ENCODE assay signal across 8 mouse cellular contexts in genomic region chr14:45456502-45456846, GRCm38 (mm10). TPM values are rescaled to one million over a fixed set of nuclear protein-coding genes. Genes with fewer than 3 reads are reported as not detected.
DNase-seq lines count a peak whose midpoint lies in the region; ATAC-seq and TF ChIP-seq lines count a peak whose summit lies in the region.
"Had no signal": no experiment of that assay in that cellular context is flagged by ENCODE, and none has a peak within 500 bp of the region (broad histone marks: within the 10 kb centered on the region; RNA-seq: fewer than 3 reads in every experiment).

No protein-coding gene starts in this region.

- H3K27me3 ChIP-seq in neural tube, embryonic 13.5 days, result no peaks in the 10 kb centered on the region
- no peaks in the 10 kb centered on the region for H3K27me3 ChIP-seq in lung, postnatal 0 days (replicated peaks; ENCODE audit: insufficient read depth, low read length)

- 0 out of 2 replicates have a peak, but pooled peaks have one; percentile 9 for ATAC-seq in neural tube, embryonic 13.5 days (ENCODE audit: low read depth)
- ATAC-seq in lung, postnatal 0 days, result peak; percentile 23

- no peak for TF ChIP-seq CTCF in lung, postnatal 0 days (IDR thresholded peaks at IDR 0.05)

- H3K4me3 ChIP-seq in neural tube, embryonic 13.5 days, result no peak overlapping the region
- H3K4me3 ChIP-seq in lung, postnatal 0 days (ENCODE audit: low read depth, low read length), result no peak overlapping the region

- intact Hi-C loops in heart, postnatal 10 days (cut with DNase I), result no loop called here

- H3K4me2 ChIP-seq in neural tube, embryonic 13.5 days, result no peak overlapping the region
- no peak overlapping the region for H3K4me2 ChIP-seq in lung, postnatal 0 days (replicated peaks; ENCODE audit: low read depth, low read length)

- no peak for DNase-seq in neural tube, embryonic 10.5 days (ENCODE audit: extremely low spot score, low spot score)
- DNase-seq in heart, postnatal 10 days, result peak; percentile 66 to 68
- DNase-seq in lung, postnatal 0 days (ENCODE audit: low spot score), result peak; percentile 76
- DNase-seq in frontal cortex, adult 2 months (ENCODE audit: extremely low spot score in 1 of 2, low spot score in 1 of 2), result no peak
- DNase-seq in c-Kit-positive CD71-positive TER-119-positive erythroid progenitor cells, embryonic 14.5 days (ENCODE audit: low spot score), result no peak
- DNase-seq in thymus, postnatal 25 days, result no peak
- DNase-seq: cerebellum, postnatal 36 days had no signal

- H3K4me1 ChIP-seq in neural tube, embryonic 13.5 days (replicated peaks), result peaks cover 35% of the 10 kb centered on the region
- H3K4me1 ChIP-seq in lung, postnatal 0 days (ENCODE audit: insufficient read depth, low read depth, low read length), result peaks cover 18% of the 10 kb centered on the region

- 0% methylated on average over 1 of the region's 1 CpGs for WGBS in neural tube, embryonic 13.5 days
- 14% methylated on average over 1 of the region's 1 CpGs for WGBS in lung, postnatal 0 days

- H3K9ac ChIP-seq in neural tube, embryonic 13.5 days, result no peak overlapping the region
- no peak overlapping the region for H3K9ac ChIP-seq in lung, postnatal 0 days (replicated peaks; ENCODE audit: low read depth)

- H3K36me3 ChIP-seq in neural tube, embryonic 13.5 days, result peaks cover 25% of the 10 kb centered on the region
- H3K36me3 ChIP-seq in lung, postnatal 0 days (ENCODE audit: insufficient read depth, low read length), result peaks cover 14% of the 10 kb centered on the region

- TF ChIP-seq EP300 in lung, postnatal 0 days (IDR thresholded peaks at IDR 0.05), result no peak

- peak overlapping the region; percentile 62 for H3K27ac ChIP-seq in neural tube, embryonic 13.5 days (replicated peaks)
- H3K27ac ChIP-seq in lung, postnatal 0 days (ENCODE audit: low read length), result peak overlapping the region; percentile 73

- no peaks in the 10 kb centered on the region for H3K9me3 ChIP-seq in neural tube, embryonic 13.5 days
- no peaks in the 10 kb centered on the region for H3K9me3 ChIP-seq in lung, postnatal 0 days (ENCODE audit: low read length)

RNA-seq across cellular contexts. Expression of gene Gnpnat1, which starts 51.8 kb away (rescaled TPM):
- 29.9 and 31.0 TPM in 2 replicates for polyA plus RNA-seq in neural tube, embryonic 13.5 days (2015; fragmentation: Nextera tagmentation; extraction: Ambion mirVana)
- total RNA-seq in heart, postnatal 10 days (2021), result 10 to 100 TPM; 10.0 to 10.6 TPM
- polyA plus RNA-seq in lung, postnatal 0 days (2015; fragmentation: Nextera tagmentation; extraction: Ambion mirVana), result 32.2 and 33.9 TPM in 2 replicates
- 10.5 and 12.4 TPM in 2 replicates for polyA plus RNA-seq in frontal cortex, adult 2 months (2012; rRNA removed)

Comparison
In these comparisons a context has a peak if more than half of its experiments do, and no peak if none do; other contexts are left out.
1. DNase-seq: peak in heart, postnatal 10 days (2 of 2) and lung, postnatal 0 days (single experiment); none in neural tube, embryonic 10.5 days (single experiment), frontal cortex, adult 2 months (0 of 2), c-Kit-positive CD71-positive TER-119-positive erythroid progenitor cells, embryonic 14.5 days (single experiment) and thymus, postnatal 25 days (single experiment).